Mouse (Mus musculus): ENCODE data around the gene Barhl2. TPM values are rescaled to one million over a fixed set of nuclear protein-coding genes. Genes with fewer than 3 reads are reported as not detected.
A peak's percentile ranks its signal among the peaks of the same experiment; 100 is the strongest.

The Barhl2 gene
- polyA plus RNA-seq, 1 experiment from 2014 or later, result 7.9 TPM

GRCm38 (mm10) chr5:106451681-106452440, 6.1 kb downstream of the Barhl2 start:
- Histone ChIP-seq H3K27ac (ENCODE audit: low read depth, low read length) (no peak overlapping the region), H3K4me3 (ENCODE audit: low read depth, low read length) (peak overlapping the region; percentile 27), H3K36me3 (ENCODE audit: control insufficient read depth, insufficient read depth, low read length) (no peaks in the 10 kb centered on the region), H3K27me3 (ENCODE audit: control insufficient read depth, insufficient read depth, low read length) (peaks cover 91% of the 10 kb centered on the region), H3K9ac (ENCODE audit: low read length) (peak overlapping the region; percentile 45; the same call in 1 of the 2 replicates), H3K4me2 (ENCODE audit: low read depth, low read length, severe bottlenecking) (peak overlapping the region; percentile 34), H3K9me3 (ENCODE audit: control insufficient read depth, low read length) (no peaks in the 10 kb centered on the region), H3K4me1 (replicated peaks; ENCODE audit: control insufficient read depth, insufficient read depth, low read length) (peaks cover 10% of the 10 kb centered on the region; the same call in 1 of the 2 replicates)
- ATAC-seq (replicated peaks; ENCODE audit: low FRiP score) (0 out of 2 replicates have a peak, but pooled peaks have one; percentile 43), DNase-seq (ENCODE audit: low spot score) (peak; percentile 73)
- under 1% methylated on average over 32 of the region's 32 CpGs for WGBS

GRCm38 (mm10) chr5:106450426-106451160, 7.4 kb downstream of the Barhl2 start:
- Histone ChIP-seq H3K27ac (ENCODE audit: low read depth, low read length) (no peak overlapping the region), H3K4me2 (ENCODE audit: low read depth, low read length, severe bottlenecking) (no peak overlapping the region), H3K27me3 (ENCODE audit: control insufficient read depth, insufficient read depth, low read length) (peaks cover 91% of the 10 kb centered on the region), H3K4me3 (ENCODE audit: low read depth, low read length) (0 out of 2 replicates have a peak overlapping the region, but pooled peaks have one; percentile 27), H3K9me3 (ENCODE audit: control insufficient read depth, low read length) (no peaks in the 10 kb centered on the region), H3K9ac (ENCODE audit: low read length) (no peak overlapping the region), H3K36me3 (ENCODE audit: control insufficient read depth, insufficient read depth, low read length) (no peaks in the 10 kb centered on the region), H3K4me1 (replicated peaks; ENCODE audit: control insufficient read depth, insufficient read depth, low read length) (peaks cover 12% of the 10 kb centered on the region; the same call in 1 of the 2 replicates)
- 11% methylated on average over 5 of the region's 5 CpGs for WGBS
- no peak for ATAC-seq (replicated peaks; ENCODE audit: low FRiP score)
- DNase-seq (ENCODE audit: low spot score), result no peak

- DNase-seq (ENCODE audit: low spot score) (no peak), ATAC-seq (replicated peaks; ENCODE audit: low FRiP score) (no peak)
- 10% methylated on average over 4 of the region's 4 CpGs for WGBS
- Histone ChIP-seq H3K9ac (ENCODE audit: low read length) (no peak overlapping the region), H3K27me3 (ENCODE audit: control insufficient read depth, insufficient read depth, low read length) (peaks cover 90% of the 10 kb centered on the region), H3K4me2 (ENCODE audit: low read depth, low read length, severe bottlenecking) (0 out of 2 replicates have a peak overlapping the region, but pooled peaks have one; percentile 15), H3K4me3 (ENCODE audit: low read depth, low read length) (no peak overlapping the region), H3K9me3 (ENCODE audit: control insufficient read depth, low read length) (no peaks in the 10 kb centered on the region), H3K36me3 (ENCODE audit: control insufficient read depth, insufficient read depth, low read length) (no peaks in the 10 kb centered on the region), H3K27ac (ENCODE audit: low read depth, low read length) (no peak overlapping the region), H3K4me1 (replicated peaks; ENCODE audit: control insufficient read depth, insufficient read depth, low read length) (peaks cover 12% of the 10 kb centered on the region; the same call in 1 of the 2 replicates)
Measured at GRCm38 (mm10) chr5:106449720-106450425, 8.1 kb downstream of the Barhl2 start.

- Histone ChIP-seq H3K27me3 (ENCODE audit: control insufficient read depth, insufficient read depth, low read length) (peaks cover 79% of the 10 kb centered on the region), H3K4me3 (ENCODE audit: low read depth, low read length) (no peak overlapping the region), H3K36me3 (ENCODE audit: control insufficient read depth, insufficient read depth, low read length) (no peaks in the 10 kb centered on the region), H3K4me2 (ENCODE audit: low read depth, low read length, severe bottlenecking) (0 out of 2 replicates have a peak overlapping the region, but pooled peaks have one; percentile 2), H3K4me1 (replicated peaks; ENCODE audit: control insufficient read depth, insufficient read depth, low read length) (peaks cover 12% of the 10 kb centered on the region; the same call in 1 of the 2 replicates), H3K27ac (ENCODE audit: low read depth, low read length) (no peak overlapping the region), H3K9ac (ENCODE audit: low read length) (no peak overlapping the region), H3K9me3 (ENCODE audit: control insufficient read depth, low read length) (no peaks in the 10 kb centered on the region)
- ATAC-seq (replicated peaks; ENCODE audit: low FRiP score) (no peak), DNase-seq (ENCODE audit: low spot score) (peak; percentile 57)
- 0% methylated on average over 6 of the region's 6 CpGs for WGBS
Measured at GRCm38 (mm10) chr5:106448798-106449125, 9.2 kb downstream of the Barhl2 start.

GRCm38 (mm10) chr5:106447951-106448797, 9.8 kb downstream of the Barhl2 start:
- Histone ChIP-seq H3K9ac (ENCODE audit: low read length) (peak overlapping the region; percentile 16; the same call in 1 of the 2 replicates), H3K27ac (ENCODE audit: low read depth, low read length) (no peak overlapping the region; the same call in 1 of the 2 replicates), H3K36me3 (ENCODE audit: control insufficient read depth, insufficient read depth, low read length) (no peaks in the 10 kb centered on the region), H3K27me3 (ENCODE audit: control insufficient read depth, insufficient read depth, low read length) (peaks cover 73% of the 10 kb centered on the region), H3K4me1 (replicated peaks; ENCODE audit: control insufficient read depth, insufficient read depth, low read length) (peaks cover 11% of the 10 kb centered on the region; the same call in 1 of the 2 replicates), H3K4me3 (ENCODE audit: low read depth, low read length) (no peak overlapping the region), H3K9me3 (ENCODE audit: control insufficient read depth, low read length) (no peaks in the 10 kb centered on the region), H3K4me2 (ENCODE audit: low read depth, low read length, severe bottlenecking) (no peak overlapping the region)
- DNase-seq (ENCODE audit: low spot score), result peak; percentile 63
- 3% methylated on average over 50 of the region's 50 CpGs for WGBS
- no peak for ATAC-seq (replicated peaks; ENCODE audit: low FRiP score)

- ATAC-seq (replicated peaks; ENCODE audit: low FRiP score) (no peak), DNase-seq (ENCODE audit: low spot score) (no peak)
- no peaks in the 10 kb centered on the region for H3K9me3 ChIP-seq (ENCODE audit: control insufficient read depth, low read length)
- no peak overlapping the region for H3K4me2 ChIP-seq (ENCODE audit: low read depth, low read length, severe bottlenecking)
- no peak overlapping the region for H3K4me3 ChIP-seq (ENCODE audit: low read depth, low read length)
- H3K27ac ChIP-seq (ENCODE audit: low read depth, low read length), result no peak overlapping the region
- peaks cover 9% of the 10 kb centered on the region; the same call in 1 of the 2 replicates for H3K4me1 ChIP-seq (replicated peaks; ENCODE audit: control insufficient read depth, insufficient read depth, low read length)
- peaks cover 68% of the 10 kb centered on the region for H3K27me3 ChIP-seq (ENCODE audit: control insufficient read depth, insufficient read depth, low read length)
- WGBS, result 24% methylated on average over 14 of the region's 14 CpGs
- H3K36me3 ChIP-seq (ENCODE audit: control insufficient read depth, insufficient read depth, low read length), result no peaks in the 10 kb centered on the region
- H3K9ac ChIP-seq (ENCODE audit: low read length), result no peak overlapping the region
Measured at GRCm38 (mm10) chr5:106447091-106447820, 10.7 kb downstream of the Barhl2 start.

- Histone ChIP-seq H3K27me3 (ENCODE audit: control insufficient read depth, insufficient read depth, low read length) (peaks cover 61% of the 10 kb centered on the region), H3K4me1 (replicated peaks; ENCODE audit: control insufficient read depth, insufficient read depth, low read length) (peaks cover 4% of the 10 kb centered on the region; the same call in 1 of the 2 replicates), H3K9ac (ENCODE audit: low read length) (no peak overlapping the region), H3K4me3 (ENCODE audit: low read depth, low read length) (no peak overlapping the region), H3K36me3 (ENCODE audit: control insufficient read depth, insufficient read depth, low read length) (no peaks in the 10 kb centered on the region), H3K27ac (ENCODE audit: low read depth, low read length) (no peak overlapping the region), H3K4me2 (ENCODE audit: low read depth, low read length, severe bottlenecking) (no peak overlapping the region), H3K9me3 (ENCODE audit: control insufficient read depth, low read length) (no peaks in the 10 kb centered on the region)
- WGBS, result under 1% methylated on average over 8 of the region's 8 CpGs
- DNase-seq (ENCODE audit: low spot score) (peak; percentile 77), ATAC-seq (replicated peaks; ENCODE audit: low FRiP score) (peak; percentile 77)
Measured at GRCm38 (mm10) chr5:106446593-106446992, 11.4 kb downstream of the Barhl2 start.
